Mouse (Mus musculus) inflammation-experienced regulatory T-cells (primary cell): ENCODE results near the gene Tmem79. TPM values are rescaled to one million over a fixed set of nuclear protein-coding genes. Genes with fewer than 3 reads are reported as not detected.

ENCODE experiments used
- polyA plus RNA-seq, 2 experiments: library from polyadenylated mRNA; unstranded; fragments of 100-300 nt; shearing (Covaris generic); gene quantifications; one replicate each; pipeline ENCODE4 v1.2.1; 2017

The Tmem79 gene
- polyA plus RNA-seq: 1 to 10 TPM in 1 of 2 experiments, under 1 TPM in 1; 0.96 to 2.8 TPM

DNA sequence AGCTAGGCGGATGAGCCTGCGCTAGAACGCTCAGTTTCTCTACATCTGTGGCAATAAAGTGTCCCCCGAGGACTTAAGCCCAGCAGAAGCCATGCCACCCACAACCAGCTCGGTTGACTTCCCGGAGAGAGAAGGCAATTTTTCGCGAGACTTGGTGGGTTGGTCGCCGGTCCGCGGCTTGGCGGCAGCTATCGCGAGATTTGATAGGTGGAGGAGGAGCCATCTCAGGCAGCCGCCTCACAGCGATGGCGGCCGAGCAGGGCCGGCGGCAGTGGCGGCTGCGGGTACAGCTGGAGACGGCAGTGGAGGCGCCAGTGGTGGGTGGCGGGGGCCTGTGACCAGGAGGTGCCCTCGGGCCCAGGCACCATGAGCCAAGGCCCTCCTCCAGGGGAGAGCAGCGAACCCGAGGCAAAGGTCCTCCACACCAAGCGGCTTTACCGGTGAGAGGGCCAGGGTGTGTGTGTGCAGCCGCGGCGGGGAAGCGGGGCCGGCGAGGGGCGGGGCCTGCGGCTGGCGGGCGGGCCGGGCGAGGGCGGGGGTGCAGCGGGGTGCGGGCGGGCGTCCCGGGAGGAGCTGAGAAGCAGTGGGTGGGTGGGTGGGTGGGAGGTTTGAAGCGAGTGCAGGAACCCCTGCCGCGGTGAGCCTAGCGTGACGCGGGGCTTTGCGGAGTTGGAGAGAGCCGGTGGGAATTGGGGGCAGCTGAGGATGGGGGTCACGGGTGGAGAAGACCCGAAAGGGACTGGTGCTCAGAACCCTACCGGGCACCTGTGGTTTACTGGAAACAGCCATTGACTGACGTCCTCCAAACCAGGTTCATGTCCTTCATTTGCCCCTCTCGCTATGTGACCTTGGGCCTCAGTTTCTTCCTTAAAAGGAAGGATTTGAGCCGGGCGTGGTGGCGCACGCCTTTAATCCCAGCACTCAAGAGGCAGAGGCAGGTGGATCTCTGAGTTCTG is at the start of gene Tmem79, which contains the start of gene Smg5:
Gene Tmem79 (minus strand): TSS at position 91 of the 956 bp plus-strand sequence.
Gene Smg5 (plus strand): TSS at position 203 of the 956 bp plus-strand sequence.

DNA sequence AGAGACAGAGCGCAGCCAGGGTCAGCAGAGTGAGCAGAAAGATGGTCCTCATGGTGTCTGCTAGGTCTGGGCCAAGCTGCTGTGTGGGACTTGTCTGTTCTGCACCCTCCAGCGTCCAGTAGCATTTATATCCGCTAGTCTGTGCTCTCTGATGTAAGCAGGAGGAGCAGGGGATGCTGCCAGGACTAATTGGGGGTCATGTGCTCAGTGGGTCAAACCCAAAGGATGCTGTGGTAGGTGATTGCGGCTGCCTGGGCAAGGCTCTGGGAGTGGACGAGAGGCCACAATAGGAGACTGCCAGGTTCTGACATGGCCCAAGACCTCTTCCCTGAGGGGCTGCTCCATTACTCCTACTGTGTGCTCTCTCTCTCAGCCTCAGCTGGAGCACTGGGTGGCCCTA is 48.4 kb upstream of the Tmem79 start, which contains the start of gene Bglap:
Gene Bglap (minus strand): TSS at position 101 of the 400 bp plus-strand sequence.

DNA sequence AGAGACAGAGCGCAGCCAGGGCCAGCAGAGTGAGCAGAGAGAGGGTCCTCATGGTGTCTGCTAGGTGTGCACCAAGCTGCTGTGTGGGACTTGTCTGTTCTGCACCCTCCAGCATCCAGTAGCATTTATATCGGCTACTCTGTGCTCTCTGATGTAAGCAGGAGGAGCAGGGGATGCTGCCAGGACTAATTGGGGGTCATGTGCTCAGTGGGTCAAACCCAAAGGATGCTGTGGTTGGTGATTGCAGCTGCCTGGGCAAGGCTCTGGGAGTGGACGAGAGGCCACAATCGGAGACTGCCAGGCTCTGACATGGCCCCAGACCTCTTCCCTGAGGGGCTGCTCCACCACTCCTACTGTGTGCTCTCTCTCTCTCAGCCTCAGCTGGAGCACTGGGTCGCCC is 42.7 kb upstream of the Tmem79 start, which contains the start of gene Bglap2:
Gene Bglap2 (minus strand): TSS at position 101 of the 400 bp plus-strand sequence.

DNA sequence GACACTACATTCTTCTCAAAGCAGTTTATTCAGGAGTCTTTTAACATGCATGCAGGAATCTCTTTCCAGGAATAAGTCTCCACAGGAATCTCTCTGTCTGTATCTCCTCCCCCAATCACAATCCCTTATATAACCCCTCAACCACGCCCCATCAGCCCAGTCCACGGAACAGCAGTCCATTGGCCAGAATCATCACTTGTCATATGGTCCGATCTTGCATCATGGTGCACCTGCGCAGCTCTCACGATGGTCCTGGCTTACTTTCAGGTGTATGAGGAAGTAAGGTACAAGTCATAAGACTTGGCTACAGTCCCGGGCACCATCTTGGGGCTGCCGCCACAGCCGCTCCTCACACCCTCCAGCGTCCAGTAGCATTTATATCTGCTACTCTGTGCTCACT is 36.7 kb upstream of the Tmem79 start, which contains the start of gene Bglap3:
Gene Bglap3 (minus strand): TSS at position 101 of the 400 bp plus-strand sequence.

DNA sequence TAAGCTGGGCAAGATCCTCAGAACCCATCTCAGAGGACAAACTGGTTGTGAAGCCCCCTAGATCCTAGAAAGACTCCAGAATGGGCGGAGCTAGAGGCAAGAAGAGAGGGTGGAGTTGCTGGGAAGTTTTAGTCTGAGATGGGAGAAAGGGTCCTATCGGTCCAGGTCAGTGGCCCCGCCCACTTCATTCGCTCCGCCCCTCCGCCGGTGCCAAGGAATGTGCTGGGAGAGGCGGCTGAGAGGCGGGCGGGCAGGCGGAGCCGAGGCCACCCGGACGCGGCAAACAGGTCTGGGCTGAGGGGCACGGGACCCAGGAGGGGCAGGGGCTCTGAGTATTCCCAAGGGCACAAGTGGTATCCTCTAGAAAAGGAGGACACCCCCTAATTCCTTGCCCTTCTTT is 28.4 kb upstream of the Tmem79 start, which contains the start of gene Paqr6:
Gene Paqr6 (plus strand): TSS at position 248 of the 400 bp plus-strand sequence.

DNA sequence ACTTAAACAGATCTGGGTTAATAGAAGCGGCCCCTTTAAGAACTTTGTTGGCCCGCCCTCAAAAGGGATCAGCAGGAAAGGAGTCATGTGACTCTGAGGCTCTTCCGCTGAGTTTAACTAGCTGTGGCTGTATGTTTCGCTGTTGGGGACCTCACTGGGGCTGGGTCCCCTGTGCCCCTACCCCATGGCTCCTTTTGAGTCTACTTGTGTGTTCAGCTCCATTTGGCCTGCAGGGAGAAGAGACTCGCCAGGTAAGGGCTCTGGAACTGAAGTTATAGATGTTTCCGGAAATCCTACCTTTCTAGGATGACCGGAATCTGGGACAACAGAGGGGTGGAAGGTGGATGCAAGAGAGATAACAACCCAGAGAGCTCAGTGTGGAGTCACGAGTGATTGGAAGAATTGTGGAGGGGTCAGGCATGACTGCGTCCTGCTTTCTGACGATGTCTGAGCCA is 11.0 kb downstream of the Tmem79 start, which contains the start of gene Glmp:
Gene Glmp (plus strand): TSS at position 73 of the 455 bp plus-strand sequence.

DNA sequence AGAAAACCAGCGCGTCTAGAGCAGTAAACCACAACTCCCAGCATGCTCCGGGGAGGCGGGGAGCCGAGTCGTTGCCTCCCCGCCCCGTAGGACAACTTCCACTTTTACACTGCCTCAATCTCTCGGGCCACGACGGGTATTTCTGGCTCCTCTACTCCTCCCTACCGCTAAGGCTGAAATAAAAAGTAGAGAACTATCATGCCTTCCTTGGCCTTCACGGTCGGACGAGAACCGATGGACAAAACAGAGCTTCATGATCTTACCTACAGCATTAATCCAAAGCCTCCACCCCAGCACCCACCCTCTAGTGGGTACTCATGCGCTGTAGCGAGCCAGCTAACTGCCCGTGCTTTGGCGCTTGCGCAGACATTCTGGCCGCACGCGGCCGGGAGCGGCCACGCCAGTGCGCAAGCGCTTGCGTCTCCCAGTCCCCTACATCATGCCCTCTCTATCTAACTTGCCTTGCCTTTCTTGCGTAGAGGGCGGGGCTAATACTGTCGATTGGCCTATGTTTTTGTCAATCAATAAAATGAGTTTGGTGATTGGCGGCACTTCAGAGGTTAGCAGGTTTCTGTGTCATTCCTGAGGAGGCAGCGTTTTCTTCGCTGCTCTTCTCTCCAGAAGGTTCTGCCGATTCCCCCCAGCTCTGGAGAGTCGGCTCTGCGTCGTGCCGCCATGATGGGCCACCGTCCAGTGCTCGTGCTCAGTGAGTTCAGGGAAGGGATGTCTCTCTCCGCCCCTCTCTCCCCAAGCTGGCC is 39.2 kb downstream of the Tmem79 start, which contains the start of the genes Tsacc and Cct3:
Gene Tsacc (minus strand): TSS at position 439 of the 758 bp plus-strand sequence.
Gene Cct3 (plus strand): TSS at position 556 of the 758 bp plus-strand sequence.

DNA sequence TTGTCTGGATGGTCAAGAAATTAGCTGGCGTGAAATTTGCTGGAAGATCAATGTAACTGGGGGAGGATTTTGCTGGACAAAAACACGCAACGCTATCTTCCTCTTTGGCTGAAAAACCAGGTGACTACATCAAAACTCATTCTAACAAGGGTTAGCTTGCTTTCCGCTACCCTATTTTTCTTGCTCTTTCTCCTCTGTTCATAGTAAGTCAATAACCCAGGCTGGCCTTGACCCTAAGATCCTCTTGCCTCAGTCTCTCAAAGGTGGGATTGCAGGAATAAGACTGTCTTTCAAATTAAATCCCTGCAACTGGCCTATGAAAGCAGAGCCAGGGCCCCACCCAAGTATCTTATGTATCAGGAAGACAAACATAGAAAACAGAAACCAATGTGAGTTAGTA is 48.8 kb downstream of the Tmem79 start, which contains the start of gene Gm38392:
Gene Gm38392 (minus strand): TSS at position 101 of the 400 bp plus-strand sequence.

Other genes with a start within 250 kb of the Tmem79 start
- 10 to 100 TPM; 95.1 to 98.4 TPM for gene Mef2d, start 193.8 kb downstream of the Tmem79 start, polyA plus RNA-seq
- under 1 TPM in 1 of 2 experiments, not detected in 1; 0.39 TPM for gene Rhbg, start 81.4 kb downstream of the Tmem79 start, polyA plus RNA-seq
- under 1 TPM in 1 of 2 experiments, not detected in 1; 0.31 TPM for gene Gm38392, start 48.9 kb downstream of the Tmem79 start, polyA plus RNA-seq
- gene Tsacc, start 39.1 kb downstream of the Tmem79 start, polyA plus RNA-seq: 10 to 100 TPM in 1 of 2 experiments, 1 to 10 TPM in 1; 8.3 to 15.6 TPM
- gene Cct3, start 39.0 kb downstream of the Tmem79 start, polyA plus RNA-seq: 100 to 1,000 TPM; 327 to 346 TPM
- 100 to 1,000 TPM; 342 to 357 TPM for gene Glmp, start 11.1 kb downstream of the Tmem79 start, polyA plus RNA-seq
- gene Smg5, start 112 bp upstream of the Tmem79 start, polyA plus RNA-seq: 10 to 100 TPM; 38.2 to 49.1 TPM
- gene Paqr6, start 28.4 kb upstream of the Tmem79 start, polyA plus RNA-seq: 1 to 10 TPM; 1.1 to 3.0 TPM
- 10 to 100 TPM in 1 of 2 experiments, not detected in 1; 82.5 TPM for gene Bglap3, start 36.6 kb upstream of the Tmem79 start, polyA plus RNA-seq
- 1 to 10 TPM in 1 of 2 experiments, not detected in 1; 4.1 TPM for gene Bglap2, start 42.6 kb upstream of the Tmem79 start, polyA plus RNA-seq
- gene Bglap, start 48.3 kb upstream of the Tmem79 start, polyA plus RNA-seq: 1 to 10 TPM in 1 of 2 experiments, not detected in 1; 2.4 TPM
- gene Pmf1, start 74.2 kb upstream of the Tmem79 start, polyA plus RNA-seq: 10 to 100 TPM; 36.0 to 42.7 TPM
- 10 to 100 TPM; 18.5 to 25.3 TPM for gene Slc25a44, start 89.0 kb upstream of the Tmem79 start, polyA plus RNA-seq
- 100 to 1,000 TPM in 1 of 2 experiments, 10 to 100 TPM in 1; 36.5 to 227 TPM for gene Sema4a, start 125.0 kb upstream of the Tmem79 start, polyA plus RNA-seq
- gene Lmna, start 173.8 kb upstream of the Tmem79 start, polyA plus RNA-seq: 10 to 100 TPM; 19.0 to 26.0 TPM
- gene Mex3a, start 196.2 kb upstream of the Tmem79 start, polyA plus RNA-seq: under 1 TPM; 0.24 to 0.40 TPM
- 1 to 10 TPM in 1 of 2 experiments, under 1 TPM in 1; 0.77 to 1.7 TPM for gene Rab25, start 212.2 kb upstream of the Tmem79 start, polyA plus RNA-seq
- 100 to 1,000 TPM; 166 to 168 TPM for gene Lamtor2, start 216.9 kb upstream of the Tmem79 start, polyA plus RNA-seq
- gene Ubqln4, start 217.6 kb upstream of the Tmem79 start, polyA plus RNA-seq: 10 to 100 TPM; 48.2 to 54.1 TPM
- gene Ssr2, start 239.7 kb upstream of the Tmem79 start, polyA plus RNA-seq: 100 to 1,000 TPM in 1 of 2 experiments, 10 to 100 TPM in 1; 99.3 to 122 TPM